Mouse (Mus musculus) thymus, adult 18-20 months (tissue): Measurements from ENCODE around the gene Ngp.
"Not testable (repeated sequence)": the region's sequence is repeated elsewhere in the genome, so short reads cannot be mapped to it uniquely, and the experiment has no call there.

Experiments used
- DNase-seq, 2 experiments: peaks; one replicate each; pipeline ENCODE4 v3.0.0; 2022; ENCODE audit warnings: mixed read lengths in 2 of 2

The Ngp gene

DNA sequence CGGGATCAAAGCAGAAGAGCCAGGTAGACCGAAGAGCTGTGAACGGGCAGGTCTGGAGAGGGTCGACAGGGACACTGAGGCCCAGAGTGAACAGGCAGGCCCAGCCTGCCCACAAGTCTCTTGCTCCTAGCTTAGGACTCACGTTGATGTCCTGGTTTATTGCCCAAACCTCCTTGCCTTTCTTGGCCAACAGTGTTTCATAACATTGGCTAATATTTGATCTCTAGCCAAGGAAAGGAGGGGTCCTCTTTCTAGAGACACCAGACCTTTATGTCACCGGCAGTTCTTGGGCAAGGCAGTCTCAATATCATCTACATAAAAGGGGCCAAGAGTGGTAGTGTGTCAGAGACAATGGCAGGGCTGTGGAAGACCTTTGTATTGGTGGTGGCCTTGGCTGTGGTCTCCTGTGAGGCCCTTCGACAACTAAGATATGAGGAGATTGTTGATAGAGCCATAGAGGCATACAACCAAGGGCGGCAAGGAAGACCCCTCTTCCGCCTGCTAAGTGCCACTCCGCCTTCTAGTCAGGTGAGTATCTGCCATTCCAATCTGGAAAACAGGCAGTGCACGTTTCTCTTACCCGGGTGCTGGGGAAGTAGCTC lies at the start of gene Ngp:
TSS of gene Ngp (plus strand) at position 237 of the 602 bp plus-strand sequence.
- DNase-seq = no peak

DNA sequence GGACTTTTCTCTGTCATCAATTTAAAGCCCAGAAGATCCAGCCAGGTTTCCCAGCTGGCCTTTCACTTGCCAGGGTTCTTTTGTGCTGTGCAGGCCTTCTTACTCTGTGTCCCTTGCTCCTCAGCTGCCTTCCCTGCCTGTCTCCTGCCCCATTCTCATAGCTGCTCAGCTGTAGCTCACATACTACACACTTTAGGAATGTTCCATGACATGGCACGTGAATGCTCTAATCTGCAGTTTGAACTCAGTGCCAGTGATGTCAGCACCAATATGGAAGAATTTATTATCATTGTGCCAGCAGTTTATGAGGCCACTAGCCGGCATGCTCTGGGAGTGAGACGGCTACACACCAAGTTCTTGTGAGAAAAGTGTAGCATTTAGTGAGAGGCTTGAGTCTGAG lies 49.7 kb upstream of the Ngp start:
- DNase-seq = no peak

DNA sequence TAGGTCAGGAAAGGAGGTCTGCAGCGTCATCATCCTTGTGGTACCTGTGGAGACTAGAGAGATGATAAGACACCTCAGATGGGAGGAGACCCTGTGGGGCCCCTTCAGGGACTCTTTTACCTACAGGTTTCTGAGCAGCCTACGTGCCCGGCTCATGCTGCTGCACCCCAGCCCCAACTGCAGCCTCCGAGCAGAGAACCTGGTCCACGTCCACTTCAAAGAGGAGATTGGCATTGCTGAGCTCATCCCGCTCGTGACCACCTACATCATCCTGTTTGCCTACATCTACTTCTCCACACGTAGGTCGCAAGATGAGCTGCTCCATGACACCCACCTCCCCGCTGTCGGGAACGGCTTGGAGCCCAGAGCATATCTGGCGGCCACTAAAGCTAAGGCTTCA lies 45.7 kb upstream of the Ngp start:
- no peak for DNase-seq

DNA sequence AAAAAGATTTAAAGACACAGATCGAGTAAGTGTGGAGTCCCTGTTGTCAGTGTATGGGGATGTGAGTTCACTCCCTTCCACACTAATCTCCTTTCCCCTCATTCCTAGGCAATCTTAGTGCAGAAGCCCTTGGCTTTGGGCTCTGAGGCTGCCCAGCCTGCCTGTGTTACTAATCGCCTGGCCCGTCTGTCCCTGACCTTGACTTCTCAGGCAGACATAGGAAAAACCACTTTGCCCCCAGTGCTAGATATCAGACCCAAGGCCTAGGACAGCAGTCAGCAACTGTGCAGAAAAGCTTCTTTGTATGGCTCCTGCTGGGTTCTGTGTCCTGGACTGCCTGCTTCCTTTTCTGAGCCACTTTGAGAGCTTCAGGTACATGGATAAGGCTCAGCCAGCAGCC lies 43.9 kb upstream of the Ngp start:
- DNase-seq = no peak

DNA sequence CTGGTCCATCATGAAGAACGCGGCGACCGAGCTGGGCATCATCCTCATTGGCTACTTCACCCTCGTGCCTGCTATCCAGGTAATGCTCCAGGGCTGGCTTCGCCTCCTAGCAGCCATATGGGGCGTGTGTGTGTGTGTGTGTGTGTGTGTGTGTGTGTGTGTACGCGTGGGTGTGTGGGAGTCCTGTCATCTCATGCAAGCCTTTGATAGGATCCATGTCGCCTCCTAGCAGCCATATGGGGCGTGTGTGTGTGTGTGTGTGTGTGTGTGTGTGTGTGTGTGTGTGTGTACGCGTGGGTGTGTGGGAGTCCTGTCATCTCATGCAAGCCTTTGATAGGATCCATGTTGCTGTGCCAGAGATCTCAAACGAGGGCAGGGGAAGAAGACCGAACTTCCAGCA lies 41.9 kb upstream of the Ngp start:
- DNase-seq = not testable (repeated sequence)

DNA sequence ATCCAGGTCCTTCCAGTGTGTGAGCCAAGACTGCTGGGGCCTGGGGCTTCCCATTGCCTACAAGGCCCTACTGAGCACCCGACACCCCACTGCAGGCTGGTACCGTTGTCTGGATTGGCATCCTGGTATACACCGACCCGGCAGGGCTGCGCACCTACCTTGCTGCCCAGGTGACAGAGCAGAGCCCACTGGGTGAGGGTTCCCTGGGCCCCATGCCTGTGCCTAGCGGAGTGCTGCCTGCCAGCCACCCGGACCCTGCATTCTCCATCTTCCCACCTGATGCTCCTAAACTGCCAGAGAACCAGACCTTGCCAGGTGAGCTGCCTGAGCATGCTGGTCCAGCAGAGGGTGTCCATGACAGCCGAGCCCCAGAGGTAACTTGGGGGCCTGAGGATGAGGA lies 40.2 kb upstream of the Ngp start:
- DNase-seq = no peak

DNA sequence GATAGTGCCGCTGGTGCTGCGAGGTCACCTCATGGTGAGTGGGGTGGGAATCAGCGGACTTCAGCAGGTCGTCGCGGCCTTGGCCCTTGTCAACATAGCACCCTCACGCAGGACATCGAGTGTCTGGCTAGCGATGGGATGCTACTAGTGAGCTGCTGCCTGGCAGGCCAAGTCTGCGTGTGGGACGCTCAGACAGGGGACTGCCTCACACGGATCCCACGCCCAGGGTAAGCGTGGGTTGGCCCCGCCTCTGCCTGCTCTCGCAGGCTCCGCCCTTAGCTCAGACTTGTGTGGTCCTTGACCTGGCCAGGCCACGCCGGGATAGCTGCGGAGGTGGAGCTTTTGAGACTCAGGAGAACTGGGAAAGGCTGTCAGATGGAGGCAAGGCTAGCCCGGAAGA lies 38.9 kb upstream of the Ngp start:
- no peak for DNase-seq

DNA sequence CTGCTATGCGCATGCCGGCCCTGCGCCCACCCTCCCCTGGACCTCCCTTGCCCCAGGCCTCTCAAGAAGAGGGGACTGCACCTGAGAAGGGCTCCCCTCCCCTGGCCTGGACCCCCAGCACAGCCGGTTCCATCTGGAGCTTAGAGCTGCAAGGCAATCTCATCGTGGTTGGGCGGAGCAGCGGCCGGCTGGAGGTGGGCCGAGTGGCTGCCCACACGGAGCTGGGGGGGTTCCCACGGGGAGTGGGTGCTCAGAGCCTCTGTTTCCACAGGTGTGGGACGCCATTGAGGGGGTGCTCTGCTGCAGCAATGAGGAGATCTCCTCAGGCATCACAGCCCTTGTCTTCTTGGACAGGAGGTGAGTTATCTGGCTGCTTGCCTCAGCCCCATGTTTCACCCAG lies 38.3 kb upstream of the Ngp start:
- DNase-seq = no peak

DNA sequence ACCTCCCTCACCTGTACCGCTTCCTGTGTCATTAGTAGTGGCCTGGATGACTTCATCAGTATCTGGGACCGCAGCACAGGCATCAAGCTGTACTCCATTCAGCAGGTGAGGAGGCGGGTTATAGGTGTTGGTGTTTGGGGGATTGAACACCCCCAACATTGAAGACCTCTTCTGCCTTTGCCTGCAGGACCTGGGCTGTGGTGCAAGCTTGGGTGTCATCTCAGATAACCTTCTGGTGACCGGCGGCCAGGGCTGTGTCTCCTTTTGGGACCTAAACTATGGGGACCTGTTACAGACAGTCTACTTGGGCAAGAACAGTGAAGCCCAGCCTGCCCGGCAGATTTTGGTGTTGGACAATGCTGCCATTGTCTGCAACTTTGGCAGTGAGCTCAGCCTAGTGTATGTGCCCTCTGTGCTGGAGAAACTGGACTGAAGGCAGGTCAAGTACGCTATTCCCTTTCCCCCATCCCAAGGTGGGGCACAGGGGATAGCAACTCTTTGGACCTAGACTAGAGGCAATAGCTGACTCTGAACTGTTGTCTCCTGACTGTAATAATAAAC lies 35.1 kb upstream of the Ngp start:
- DNase-seq = no peak

DNA sequence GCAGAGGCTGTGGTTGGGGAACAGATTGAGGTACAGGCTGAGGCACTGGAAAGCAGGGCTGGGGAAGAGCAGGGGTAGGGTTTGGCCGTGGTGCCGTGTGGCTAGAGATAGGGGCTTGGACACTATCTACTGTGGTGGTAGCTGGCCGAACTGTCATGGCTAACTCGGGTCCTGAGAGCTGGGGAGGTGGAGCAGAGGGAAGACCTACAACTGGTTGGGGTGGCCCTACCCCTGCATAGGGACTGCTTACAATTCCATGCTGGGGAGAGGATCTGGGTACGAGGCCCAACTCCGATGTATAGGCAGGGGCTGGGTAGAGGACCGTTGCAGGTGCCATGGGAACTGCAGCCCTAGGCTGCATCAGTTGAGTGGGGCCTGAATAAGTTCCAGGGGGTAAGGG lies 31.5 kb upstream of the Ngp start:
- no peak for DNase-seq

DNA sequence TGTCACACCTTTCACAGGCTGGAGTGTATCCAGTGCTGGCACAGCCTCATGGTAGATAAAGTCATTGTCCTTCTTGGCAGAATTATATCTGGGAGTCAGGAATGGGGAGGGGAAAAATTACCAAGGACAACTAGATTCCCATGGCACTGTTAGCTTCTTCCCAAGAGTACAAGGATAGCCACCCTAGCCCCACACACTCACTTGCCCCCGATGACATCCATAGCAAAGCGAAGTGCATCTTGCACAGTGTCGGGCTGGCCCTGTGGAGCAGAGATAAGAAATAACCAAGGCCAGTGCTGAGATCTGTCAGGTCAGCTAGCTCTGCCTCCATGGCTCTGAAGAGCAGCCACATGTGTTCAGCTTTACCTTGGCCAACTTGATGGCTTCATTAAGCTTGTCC lies 28.7 kb upstream of the Ngp start:
- DNase-seq = no peak

DNA sequence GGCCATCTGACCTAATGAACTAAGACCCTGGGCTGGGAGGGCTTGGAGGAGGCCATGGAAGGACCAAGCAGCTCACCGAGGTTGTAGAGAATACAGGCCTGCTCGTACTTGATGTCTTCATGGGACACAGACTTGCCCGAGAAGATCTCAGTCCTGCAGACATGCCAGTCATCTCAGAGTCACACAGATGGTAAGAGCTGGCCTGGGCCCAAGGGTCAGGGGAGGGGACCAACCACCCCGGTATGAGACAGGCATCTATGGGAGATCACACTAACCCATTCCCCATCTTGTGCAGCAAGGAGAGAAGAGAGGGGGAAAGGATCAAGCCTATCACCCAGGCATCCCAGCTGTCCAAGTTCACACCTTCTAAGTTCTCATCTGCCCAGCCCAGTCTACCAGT lies 26.3 kb upstream of the Ngp start:
- no peak for DNase-seq

DNA sequence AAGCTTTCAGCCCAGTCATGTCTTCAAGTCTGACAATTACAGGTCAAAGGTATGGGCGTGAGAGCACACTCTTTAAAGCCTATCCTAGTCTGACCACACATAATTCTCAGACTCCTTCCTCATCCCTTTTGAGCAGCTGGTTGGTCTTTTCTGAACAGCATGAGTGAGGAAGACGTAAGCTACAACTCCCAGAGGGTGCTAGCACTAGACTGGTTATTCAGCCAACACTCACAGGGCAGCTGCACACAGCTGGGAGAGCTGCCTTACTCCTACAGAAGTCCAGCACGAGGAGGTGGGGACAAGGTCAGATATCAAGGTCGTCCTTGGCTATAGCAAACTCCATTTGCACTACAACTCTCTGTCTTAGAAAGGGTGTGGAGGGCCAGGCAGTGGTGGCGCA lies 18.9 kb upstream of the Ngp start:
- DNase-seq = no peak

DNA sequence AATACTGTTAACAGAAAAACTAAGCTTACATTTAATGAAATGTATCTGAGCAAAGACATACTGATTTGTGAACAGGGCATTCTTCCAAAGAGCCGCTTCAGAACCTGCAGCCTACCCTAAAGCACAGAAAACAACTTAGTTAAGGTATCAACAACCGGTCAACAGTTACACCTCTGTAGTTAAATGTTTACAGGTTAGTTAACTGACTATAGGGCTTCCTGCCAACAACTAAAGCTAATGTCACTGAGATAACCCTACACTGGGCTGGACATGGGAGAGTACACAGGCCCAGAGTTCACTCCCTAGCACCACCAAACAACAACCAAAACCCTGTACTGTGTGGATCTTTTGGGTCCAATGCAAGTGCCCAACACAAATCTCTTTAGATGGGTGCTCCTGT lies 16.8 kb upstream of the Ngp start:
- no peak for DNase-seq

DNA sequence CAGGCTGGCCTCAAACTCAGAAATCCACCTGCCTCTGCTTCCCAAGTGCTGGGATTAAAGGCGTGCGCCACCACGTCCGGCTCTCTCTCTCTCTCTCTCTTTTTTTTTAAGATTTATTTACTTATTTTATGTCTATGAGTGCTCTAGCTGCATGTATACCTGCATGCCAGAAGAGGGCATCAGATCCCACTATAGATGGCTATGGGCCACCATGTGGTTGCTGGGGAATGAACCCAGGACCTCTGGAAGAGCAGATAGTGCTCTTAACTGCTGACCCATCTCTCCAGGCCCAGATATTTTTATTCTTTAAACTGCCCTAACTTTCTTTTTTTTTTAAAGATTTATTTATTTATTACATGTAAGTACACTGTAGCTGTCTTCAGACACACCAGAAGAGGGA lies 16.3 kb upstream of the Ngp start:
- not testable (repeated sequence) for DNase-seq

DNA sequence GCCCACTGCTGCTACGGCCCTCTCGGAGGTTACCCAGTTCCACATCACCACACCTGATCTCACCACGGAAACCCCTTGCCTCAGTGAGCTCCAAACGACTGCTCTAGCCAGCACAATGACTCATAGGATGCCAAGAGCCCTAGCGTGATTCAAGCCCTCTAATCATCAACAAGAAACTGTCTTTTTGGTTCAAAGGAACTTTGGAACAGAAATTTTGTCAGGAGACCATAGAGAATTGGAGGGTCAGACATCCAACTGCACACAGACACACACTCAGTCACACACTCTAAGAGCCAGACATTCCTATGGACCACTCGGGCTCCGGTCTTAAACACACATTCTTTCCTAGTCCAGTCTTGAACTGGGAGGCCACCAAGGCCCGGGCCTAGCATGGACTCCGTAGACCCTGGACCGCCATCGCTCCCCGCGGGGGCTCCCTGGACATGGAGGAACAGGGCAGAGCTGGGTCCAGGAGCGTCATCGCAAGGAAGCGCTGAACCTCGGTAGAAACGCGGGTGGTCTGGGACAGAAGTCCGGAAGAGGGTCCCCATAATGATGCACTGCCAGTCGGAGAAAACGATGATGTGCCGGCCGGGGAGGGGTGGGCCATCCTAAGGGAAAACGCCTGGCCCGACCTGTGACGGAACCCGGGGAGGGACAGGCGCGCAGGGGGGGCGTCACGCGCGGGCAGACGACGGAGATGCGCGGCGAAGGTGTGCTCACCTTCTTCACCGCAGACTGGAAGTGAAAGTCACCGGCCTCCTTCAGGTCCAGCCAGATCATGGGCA lies 12.0 kb upstream of the Ngp start:
- DNase-seq = no peak

DNA sequence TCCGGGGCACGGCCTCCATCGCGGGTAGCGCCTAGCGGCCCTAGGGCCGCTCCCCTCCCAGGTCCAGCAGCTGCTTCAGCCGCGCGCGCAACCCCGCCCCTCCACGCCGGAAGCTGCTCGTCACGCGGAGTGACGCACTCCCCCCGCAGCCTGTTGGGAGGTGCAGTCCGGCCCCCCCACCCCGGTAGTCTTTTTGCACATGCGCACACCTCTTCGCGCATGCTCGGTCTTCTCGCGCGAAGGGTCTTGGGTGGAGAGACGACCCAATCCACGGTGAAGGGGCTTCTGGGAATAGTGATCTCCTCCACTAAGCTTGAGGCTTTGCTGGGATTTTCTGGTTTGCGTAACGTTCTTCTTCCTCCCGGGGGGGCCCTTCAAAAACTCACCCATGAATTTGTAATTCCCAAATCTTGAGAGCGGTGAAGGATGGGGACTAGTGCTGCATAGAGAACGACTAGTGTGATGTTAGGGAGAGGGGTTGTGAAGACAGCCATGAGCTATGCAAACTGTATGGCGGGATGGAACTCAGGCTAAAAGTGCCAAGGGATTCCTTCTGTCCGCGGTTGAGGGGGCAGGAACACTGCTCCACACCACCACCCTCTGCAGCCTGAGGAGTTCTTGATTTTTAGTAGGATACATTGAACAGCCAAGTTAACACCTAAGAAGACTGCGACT lies 11.3 kb upstream of the Ngp start, which contains the start of gene Ptpn23:
TSS of gene Ptpn23 (minus strand) at position 115 of the 675 bp plus-strand sequence.
- DNase-seq = peak; percentile 88 to 89

DNA sequence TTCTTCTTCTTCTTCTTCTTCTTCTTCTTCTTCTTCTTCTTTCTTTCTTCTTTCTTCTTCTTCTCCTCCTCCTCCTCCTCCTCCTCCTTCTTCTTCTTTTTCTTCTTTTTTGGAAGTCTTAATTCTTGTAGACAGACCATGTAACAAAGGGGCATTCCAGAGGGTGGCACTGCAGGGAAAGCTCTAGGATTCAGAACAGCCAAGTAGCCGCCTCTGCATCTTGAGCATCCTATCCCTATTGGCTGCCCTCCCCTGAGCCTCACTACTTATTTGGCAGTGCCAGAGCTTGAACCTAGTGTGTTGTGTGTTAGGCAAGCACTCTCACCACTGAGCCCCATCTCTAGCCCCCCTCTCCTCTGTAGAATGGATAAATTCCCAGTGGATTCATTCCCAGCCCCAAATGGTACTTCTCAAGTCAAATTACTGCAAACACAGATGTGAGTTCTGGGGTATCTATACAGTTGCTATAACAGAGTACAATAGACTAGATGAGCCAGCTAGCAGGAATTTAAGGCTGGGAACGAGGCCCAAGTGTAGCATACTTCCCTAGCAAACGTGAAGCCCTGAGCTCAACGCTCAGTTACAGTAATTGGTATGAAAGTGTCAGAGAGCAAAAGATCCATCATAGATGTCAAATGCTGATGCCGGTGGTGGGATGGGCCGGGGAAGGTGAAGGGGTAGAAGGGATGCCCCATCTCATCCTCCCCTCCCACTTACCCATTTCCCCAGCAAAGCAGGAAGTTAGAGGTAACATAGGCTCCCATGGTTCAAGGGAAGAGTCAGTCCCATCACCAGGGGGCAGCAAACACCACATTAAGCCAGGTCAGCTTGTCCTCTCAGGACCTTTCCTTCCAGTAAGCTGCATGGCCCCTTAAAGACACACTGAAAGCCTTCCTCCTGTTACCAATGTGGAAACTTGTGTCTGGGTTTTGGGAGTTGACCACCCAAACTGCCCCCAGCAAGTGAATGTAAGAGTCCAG lies 8.3 kb upstream of the Ngp start:
- DNase-seq = peak; percentile 52 to 73

DNA sequence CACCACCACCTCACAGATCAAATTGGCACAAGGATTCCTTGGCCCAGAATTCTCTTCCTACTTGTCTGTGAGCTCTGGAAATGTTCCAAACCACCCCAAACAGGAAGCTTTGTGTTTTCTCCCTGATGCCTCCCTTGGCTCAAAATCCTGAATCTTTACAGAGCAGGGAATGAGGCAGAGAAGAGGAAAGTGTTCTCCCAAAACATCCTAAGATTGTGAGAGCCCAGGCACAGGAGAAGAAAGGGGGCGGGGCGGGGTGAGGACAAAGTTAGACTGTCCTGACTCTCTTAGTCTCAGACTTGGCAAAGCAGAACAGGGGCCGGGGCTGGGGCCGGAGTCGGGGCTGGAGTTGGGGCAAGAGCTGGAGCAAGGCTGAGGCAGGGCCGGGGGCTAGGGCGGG lies 6.6 kb upstream of the Ngp start:
- DNase-seq = no peak

DNA sequence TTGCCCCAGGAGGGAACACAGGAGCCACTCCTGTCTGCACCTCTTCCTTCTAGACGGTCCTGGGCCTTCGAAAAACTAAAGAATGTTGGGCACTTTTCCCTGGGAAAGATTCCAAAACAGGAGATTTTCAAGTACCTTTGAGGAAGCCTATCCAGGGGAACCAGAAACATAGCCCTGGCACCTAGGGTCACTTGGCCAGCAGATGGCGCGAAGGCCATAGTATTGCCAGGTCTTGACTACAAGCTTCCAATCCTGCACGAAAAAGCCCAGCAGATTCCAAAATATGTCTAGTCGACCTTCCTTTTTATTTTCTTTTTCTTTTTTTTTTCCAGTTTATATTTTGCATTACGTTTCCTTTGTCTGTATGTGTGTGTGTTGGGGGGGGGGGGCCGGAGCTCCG lies 5.8 kb upstream of the Ngp start:
- DNase-seq = no peak

DNA sequence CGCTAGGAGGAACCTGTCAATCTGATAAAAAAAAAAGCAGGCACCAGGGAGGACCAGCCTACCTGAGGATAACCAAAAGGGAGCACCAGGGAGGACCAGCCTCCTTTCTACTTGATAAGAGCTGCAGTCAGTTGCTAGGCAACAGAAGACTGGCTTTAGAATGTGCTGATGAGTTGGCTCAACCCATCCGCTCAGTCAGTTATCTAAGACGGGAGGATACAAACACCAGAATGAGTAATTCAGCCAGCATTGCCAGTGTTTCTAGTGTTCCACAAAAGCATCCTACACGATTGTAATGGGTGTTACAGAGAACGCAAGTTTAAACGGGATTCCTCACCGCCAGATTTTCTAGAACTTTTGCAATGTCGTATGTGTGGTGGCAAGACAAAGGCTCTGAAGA lies 11.7 kb downstream of the Ngp start:
- no peak for DNase-seq

DNA sequence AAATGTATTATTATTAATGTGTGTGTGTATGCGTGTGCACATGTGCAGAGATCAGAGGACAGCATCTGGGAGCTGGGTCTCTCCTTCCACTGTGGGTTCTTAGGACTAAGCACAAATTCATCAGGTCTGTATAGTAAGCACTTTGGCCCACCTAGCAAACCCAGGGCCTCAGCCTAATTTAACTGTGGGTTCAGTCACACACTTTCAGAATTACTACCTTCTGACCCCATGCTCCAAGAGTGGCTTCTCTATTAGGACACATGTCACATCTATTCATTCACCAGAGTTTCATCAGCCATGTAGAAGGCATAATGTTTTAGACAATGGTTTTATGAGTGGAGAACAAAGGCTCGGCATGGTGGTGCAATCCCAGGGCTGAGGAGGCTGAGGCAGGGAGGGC lies 13.5 kb downstream of the Ngp start:
- no peak for DNase-seq

DNA sequence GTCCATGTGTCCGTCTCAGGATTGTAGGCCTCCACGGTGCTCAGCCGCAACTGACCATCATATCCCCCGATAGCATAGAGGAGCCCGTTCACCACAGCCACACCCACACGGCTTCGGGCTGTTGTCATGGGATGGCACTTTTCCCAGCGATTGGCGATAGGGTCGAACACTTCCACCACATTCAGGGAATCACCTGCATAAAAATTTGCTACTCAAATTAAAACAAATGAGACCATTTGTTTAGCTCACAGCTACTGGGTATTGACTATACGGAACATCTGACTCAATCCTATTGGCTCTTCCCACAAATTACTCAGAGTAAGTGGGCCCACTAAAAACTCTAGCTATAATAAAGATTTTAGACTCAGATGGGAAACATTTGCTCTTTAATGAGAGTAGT lies 16.5 kb downstream of the Ngp start:
- DNase-seq = no peak
